Mouse (Mus musculus) embryo, embryonic 10 days (tissue): ENCODE data around the gene Prdx2.

Experiments used
- DNase-seq: peaks from one replicate; pipeline ENCODE4 v3.0.0-alpha.2; 2015; ENCODE audit warnings: low spot score

Gene Prdx2

GRCm38 (mm10) chr8:84969241-84970134 lies at the start of gene Prdx2, which contains the start of the genes Gm49661 and Rnaseh2a:
Gene Prdx2, plus strand, starts transcription at chr8:84969587.
Gene Gm49661, minus strand, starts transcription at chr8:84969433.
Gene Rnaseh2a, minus strand, starts transcription at chr8:84969767.
- DNase-seq: peak; percentile 83

GRCm38 (mm10) chr8:84921596-84921995 lies 47.8 kb upstream of the Prdx2 start:
- no peak for DNase-seq

GRCm38 (mm10) chr8:84925557-84925956 lies 43.8 kb upstream of the Prdx2 start:
- no peak for DNase-seq

GRCm38 (mm10) chr8:84927513-84927912 lies 41.9 kb upstream of the Prdx2 start:
- DNase-seq: no peak

- peak; percentile 91 for DNase-seq
These were observed 40.7 kb upstream of the Prdx2 start for GRCm38 (mm10) chr8:84928456-84929306.

GRCm38 (mm10) chr8:84930582-84930981 lies 38.8 kb upstream of the Prdx2 start:
- DNase-seq: no peak

GRCm38 (mm10) chr8:84933767-84934559 lies 35.4 kb upstream of the Prdx2 start:
- no peak for DNase-seq

GRCm38 (mm10) chr8:84934860-84935259 lies 34.5 kb upstream of the Prdx2 start:
- DNase-seq: peak; percentile 91

GRCm38 (mm10) chr8:84935489-84935888 lies 33.9 kb upstream of the Prdx2 start:
- DNase-seq: no peak

GRCm38 (mm10) chr8:84936041-84936961 lies 33.1 kb upstream of the Prdx2 start:
- DNase-seq: no peak

GRCm38 (mm10) chr8:84936962-84937546 lies 32.3 kb upstream of the Prdx2 start, which contains the start of gene Mast1:
Gene Mast1, minus strand, starts transcription at chr8:84937359.
- peak; percentile 82 for DNase-seq

GRCm38 (mm10) chr8:84937620-84938485 lies 31.5 kb upstream of the Prdx2 start:
- no peak for DNase-seq

GRCm38 (mm10) chr8:84943699-84944098 lies 25.7 kb upstream of the Prdx2 start:
- no peak for DNase-seq

GRCm38 (mm10) chr8:84944478-84945160 lies 24.8 kb upstream of the Prdx2 start:
- DNase-seq: peak; percentile 82

GRCm38 (mm10) chr8:84945235-84945632 lies 24.2 kb upstream of the Prdx2 start:
- DNase-seq: no peak

- DNase-seq: peak; percentile 61
These were observed 23.5 kb upstream of the Prdx2 start for GRCm38 (mm10) chr8:84945633-84946527.

GRCm38 (mm10) chr8:84946528-84947240 lies 22.7 kb upstream of the Prdx2 start, which contains the start of gene Rtbdn:
Gene Rtbdn, plus strand, starts transcription at chr8:84946991.
- peak; percentile 69 for DNase-seq
